Mouse (Mus musculus) ES-Bruce4 (cell line): Measurements from ENCODE around the gene Olfr1097.

ENCODE experiments used
- CTCF ChIP-seq: IDR thresholded peaks from one replicate; pipeline ENCODE4 v1.8.1; 2011; ENCODE audit warnings: low read depth, low read length
- POLR2A ChIP-seq: IDR thresholded peaks from one replicate; pipeline ENCODE4 v1.8.1; 2011; ENCODE audit warnings: low read length; ENCODE audit not compliant: insufficient read depth

DNA sequence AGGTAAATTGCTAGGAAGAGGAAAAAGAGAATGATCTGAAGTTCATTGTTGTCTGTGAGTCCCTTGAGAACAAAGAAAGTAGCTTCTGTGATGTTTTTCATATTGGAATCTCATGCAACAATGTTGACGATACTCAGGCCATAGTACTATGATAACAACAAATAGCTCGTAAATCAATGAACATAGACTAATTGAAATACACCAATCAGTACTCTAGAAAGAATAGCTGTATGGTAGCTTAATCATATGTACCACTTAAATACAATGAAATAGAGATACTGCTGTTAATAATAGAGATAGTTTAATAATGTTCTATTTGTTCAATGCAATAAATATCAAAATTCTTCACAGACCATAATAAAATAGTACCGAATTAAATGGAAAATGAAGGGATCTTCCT lies 40.4 kb downstream of the Olfr1097 start, which contains the start of gene Olfr1095:
- no peak for TF ChIP-seq POLR2A
- no peak for TF ChIP-seq CTCF
